Mouse (Mus musculus) adrenal gland, adult 18-20 months (tissue): ENCODE results near the gene Tepp. TPM values are rescaled to one million over a fixed set of nuclear protein-coding genes. Genes with fewer than 3 reads are reported as not detected.

ENCODE experiments used
- DNase-seq, 2 experiments: peaks; one replicate each; pipeline ENCODE4 v3.0.0; 2021 to 2022; ENCODE audit warnings: low spot score in 2 of 2
- total RNA-seq, 2 experiments: library from RNA; stranded (reverse); gene quantifications; 1 replicate in 1 of 2; 2 replicates in 1 of 2; pipeline ENCODE4 v1.2.3; 2021

Tepp gene
- total RNA-seq, 2 experiments from 2014 or later = 0.64 to 1.3 TPM

GRCm38 (mm10) chr8:95331156-95331719, 20.9 kb downstream of the Tepp start:
- no peak for DNase-seq

- peak; percentile 96 to 99 for DNase-seq
Observed at GRCm38 (mm10) chr8:95331720-95332436, 21.5 kb downstream of the Tepp start, which contains the start of the genes Zfp319 and Usb1. TSS of gene Zfp319 (minus strand) at chr8:95331950. TSS of gene Usb1 (plus strand) at chr8:95332284.

GRCm38 (mm10) chr8:95332437-95333199, 22.3 kb downstream of the Tepp start:
- DNase-seq = no peak

GRCm38 (mm10) chr8:95335706-95336105, 25.3 kb downstream of the Tepp start:
- DNase-seq = no peak

- no peak for DNase-seq
Observed at GRCm38 (mm10) chr8:95336363-95336762, 26.0 kb downstream of the Tepp start.

GRCm38 (mm10) chr8:95341721-95342120, 31.4 kb downstream of the Tepp start:
- no peak for DNase-seq

- no peak for DNase-seq
Observed at GRCm38 (mm10) chr8:95344668-95345067, 34.3 kb downstream of the Tepp start.

- DNase-seq = peak; percentile 57 to 63
Observed at GRCm38 (mm10) chr8:95346643-95347545, 36.5 kb downstream of the Tepp start.

- no peak for DNase-seq
Observed at GRCm38 (mm10) chr8:95348356-95348755, 38.0 kb downstream of the Tepp start.

GRCm38 (mm10) chr8:95348811-95349630, 38.7 kb downstream of the Tepp start:
- peak in 1 of 2 experiments; percentile 47 for DNase-seq

- no peak for DNase-seq
Observed at GRCm38 (mm10) chr8:95351461-95351860, 41.1 kb downstream of the Tepp start.

GRCm38 (mm10) chr8:95352151-95352870, 41.9 kb downstream of the Tepp start, which contains the start of gene Mmp15:
TSS of gene Mmp15 (plus strand) at chr8:95352268.
- peak; percentile 67 to 70 for DNase-seq

GRCm38 (mm10) chr8:95352871-95353866, 42.8 kb downstream of the Tepp start:
- peak; percentile 41 to 42 for DNase-seq

- DNase-seq = no peak
Observed at GRCm38 (mm10) chr8:95354606-95355005, 44.2 kb downstream of the Tepp start.

GRCm38 (mm10) chr8:95358550-95359411, 48.4 kb downstream of the Tepp start:
- no peak for DNase-seq

GRCm38 (mm10) chr8:95360181-95361015, 50.0 kb downstream of the Tepp start:
- no peak for DNase-seq
